Mouse (Mus musculus) erythroblast, embryonic 14.5 days (primary cell): ENCODE measurements around the gene Acot2.

ENCODE experiments used
- GATA1 ChIP-seq: IDR thresholded peaks from 2 replicates; pipeline ENCODE4 v1.6.1; 2012; ENCODE audit warnings: low read length, inconsistent platforms, mixed read lengths
- TAL1 ChIP-seq: IDR thresholded peaks from 3 replicates; pipeline ENCODE4 v1.6.1; 2012; ENCODE audit warnings: low read length, inconsistent platforms, mixed read lengths

GRCm38 (mm10) chr12:84008251-84008650, 20.6 kb downstream of the Acot2 start:
- TF ChIP-seq GATA1 (no peak), TAL1 (no peak)
